Mouse (Mus musculus) cerebellum, adult 11 months (tissue): ENCODE measurements at regions not wholly inside any gene's neighbourhood (a gene's known extent, or its start where the extent isn't known, plus 50 kb on each side); places are given as distances from the start of the nearest gene placed in this dataset.

Experiments used
- DNase-seq: peaks from one replicate; pipeline ENCODE4 v3.0.0; 2022

DNA sequence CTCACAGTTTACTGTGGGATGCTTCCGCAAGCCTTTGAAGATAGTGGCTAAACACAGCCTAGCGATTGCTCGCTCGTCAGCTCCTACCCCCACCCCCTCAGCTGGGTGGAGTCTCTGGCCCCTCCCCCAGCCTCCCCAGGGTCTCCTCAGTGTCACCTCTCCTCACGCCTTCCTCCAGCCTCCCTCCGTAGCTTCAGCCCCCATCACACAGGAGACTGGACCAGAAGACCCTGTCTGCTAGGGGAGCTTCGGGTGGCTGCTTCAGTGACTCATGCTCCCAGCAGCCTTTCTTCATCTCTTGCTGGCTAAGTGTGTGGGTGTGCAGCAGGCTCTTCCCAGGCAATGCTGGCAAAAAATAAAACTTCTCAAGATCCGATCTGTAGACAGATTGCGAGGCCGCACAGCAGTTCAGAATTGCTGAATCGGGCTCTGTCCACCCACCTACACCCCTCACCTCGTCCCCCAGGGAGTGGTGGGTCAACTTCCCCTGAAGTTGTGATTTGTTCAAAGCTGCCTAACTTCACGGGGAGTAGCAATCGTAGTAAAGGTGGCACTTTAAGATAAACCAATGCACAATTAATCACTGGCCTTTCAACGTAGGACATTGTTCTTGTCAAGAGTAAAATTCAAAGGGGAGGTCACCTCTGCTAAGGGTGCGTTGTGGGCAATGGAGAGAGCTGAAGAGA lies 61.2 kb upstream of the Ankrd28 start:
- no peak for DNase-seq

GRCm38 (mm10) chr14:31892186-31892510 lies 61.7 kb upstream of the Ankrd28 start:
- no peak for DNase-seq

GRCm38 (mm10) chr14:31896500-31896899 lies 66.0 kb upstream of the Ankrd28 start:
- DNase-seq, result no peak

- no peak for DNase-seq
Measured at GRCm38 (mm10) chr14:31899504-31899903, 69.1 kb upstream of the Ankrd28 start.

GRCm38 (mm10) chr14:31899906-31900305 lies 69.5 kb upstream of the Ankrd28 start:
- no peak for DNase-seq

DNA sequence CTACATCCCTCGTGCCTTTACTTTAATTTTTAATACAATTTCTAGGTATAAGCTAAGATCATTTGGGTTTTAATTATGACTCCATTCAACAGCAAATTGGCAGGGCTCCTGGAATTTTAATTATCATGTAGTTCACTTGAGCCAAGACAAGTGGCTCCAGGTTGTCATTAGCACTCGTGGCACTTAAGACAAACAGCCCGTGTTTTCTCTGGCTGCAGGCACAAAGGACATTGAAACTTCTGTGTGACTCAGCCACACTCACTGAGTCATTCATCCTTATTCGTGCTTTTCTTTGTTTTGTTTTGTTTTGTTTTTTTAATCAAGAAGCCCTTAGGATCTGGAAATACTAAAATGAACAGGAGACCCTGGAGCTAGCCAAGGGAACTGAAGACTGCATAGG lies 71.5 kb upstream of the Ankrd28 start:
- DNase-seq, result no peak

DNA sequence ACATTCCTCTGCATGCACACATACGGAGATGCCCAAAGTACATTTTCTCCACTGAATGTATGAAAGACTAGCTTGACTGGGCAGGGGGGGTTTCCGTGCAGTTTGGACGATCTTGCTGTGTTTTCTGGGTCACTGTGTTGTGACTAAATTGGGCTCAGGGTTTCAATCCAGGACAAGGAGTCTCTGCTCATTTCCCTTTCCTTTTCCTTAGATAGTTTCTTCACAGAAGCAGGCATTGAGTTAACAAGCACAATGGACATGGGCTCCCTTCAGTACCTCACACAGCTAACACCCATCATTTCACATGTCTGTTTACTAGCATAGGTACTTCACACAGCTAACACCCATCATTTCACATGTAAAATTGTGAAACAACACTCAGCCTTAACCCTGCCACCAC lies 73.2 kb upstream of the Ankrd28 start:
- DNase-seq, result no peak

DNA sequence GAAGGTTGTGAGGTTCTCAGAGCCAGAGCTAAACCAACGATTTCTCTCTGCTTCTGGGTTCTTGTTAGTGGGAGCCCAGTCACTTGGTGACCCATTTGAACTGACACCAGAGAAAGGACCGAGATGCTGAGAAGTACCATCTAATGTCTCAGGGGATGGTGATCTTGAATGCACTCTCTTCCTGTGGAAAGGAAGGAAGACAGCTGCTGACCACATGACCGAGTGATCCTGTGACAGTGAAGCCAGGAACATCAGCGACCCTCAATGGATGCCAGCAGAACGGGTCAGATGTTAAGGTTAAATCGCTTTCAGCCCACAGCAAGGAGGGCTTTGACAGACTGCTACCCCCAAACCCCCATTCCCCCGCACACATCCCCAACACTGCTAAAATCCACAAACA lies 78.1 kb upstream of the Ankrd28 start:
- no peak for DNase-seq

DNA sequence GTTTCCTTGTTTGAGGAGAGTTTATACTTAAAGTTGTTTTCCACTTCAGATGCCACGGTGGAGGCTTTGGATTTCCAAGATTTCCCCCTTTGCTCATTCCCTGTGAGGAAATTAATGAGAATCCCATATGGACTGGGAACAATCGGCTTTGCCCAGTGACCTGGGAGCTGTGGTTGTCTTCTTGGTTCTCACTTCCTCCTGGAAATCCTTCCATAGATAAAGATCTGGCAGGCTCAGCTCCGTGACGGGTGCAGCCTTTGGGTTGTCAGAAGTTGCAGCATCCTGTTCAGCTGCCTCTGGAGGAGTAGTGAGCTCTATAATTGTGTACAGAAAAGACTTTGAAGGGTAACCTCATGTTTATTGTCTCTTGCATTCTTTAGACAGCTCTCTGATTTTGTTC lies 78.8 kb upstream of the Ankrd28 start:
- DNase-seq, result no peak

DNA sequence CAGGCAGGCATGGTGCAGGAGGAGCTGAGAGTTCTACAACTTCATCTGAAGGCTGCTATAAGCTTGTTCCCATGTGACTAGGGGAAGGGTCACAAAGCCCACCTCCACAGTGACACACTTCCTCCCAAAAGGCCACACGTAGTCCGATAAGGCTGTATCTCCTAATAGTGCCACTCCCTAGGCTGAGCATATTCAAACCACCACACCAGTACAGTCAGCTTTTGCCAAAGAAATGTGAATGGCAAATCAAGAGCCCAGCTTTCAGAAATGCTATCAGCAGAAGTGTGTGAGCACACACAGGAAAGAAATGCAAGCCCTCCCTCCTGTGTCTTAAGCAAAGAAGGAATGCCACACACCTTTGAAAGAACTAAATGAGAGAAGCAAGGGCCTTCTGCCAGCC lies 80.4 kb upstream of the Ankrd28 start:
- DNase-seq, result no peak

DNA sequence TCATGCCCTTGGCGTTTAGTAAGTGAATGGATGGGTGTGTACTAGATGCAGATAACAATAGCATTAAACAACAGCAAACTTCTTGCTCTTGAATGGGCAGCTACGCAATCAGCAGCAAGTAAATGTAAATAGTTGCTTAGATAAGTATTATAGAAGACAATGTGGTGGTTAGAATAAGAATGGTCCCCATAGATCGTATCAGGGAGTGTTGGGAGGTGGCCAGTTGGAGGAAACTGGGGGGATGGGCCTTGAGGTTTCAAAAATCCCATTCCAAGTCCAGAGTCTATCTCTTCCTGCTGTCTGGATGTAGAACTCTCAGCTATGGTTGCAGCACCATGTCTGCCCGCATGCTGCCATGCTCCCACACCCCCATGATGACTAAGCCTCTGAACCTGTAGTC lies 88.0 kb upstream of the Ankrd28 start:
- DNase-seq, result no peak

DNA sequence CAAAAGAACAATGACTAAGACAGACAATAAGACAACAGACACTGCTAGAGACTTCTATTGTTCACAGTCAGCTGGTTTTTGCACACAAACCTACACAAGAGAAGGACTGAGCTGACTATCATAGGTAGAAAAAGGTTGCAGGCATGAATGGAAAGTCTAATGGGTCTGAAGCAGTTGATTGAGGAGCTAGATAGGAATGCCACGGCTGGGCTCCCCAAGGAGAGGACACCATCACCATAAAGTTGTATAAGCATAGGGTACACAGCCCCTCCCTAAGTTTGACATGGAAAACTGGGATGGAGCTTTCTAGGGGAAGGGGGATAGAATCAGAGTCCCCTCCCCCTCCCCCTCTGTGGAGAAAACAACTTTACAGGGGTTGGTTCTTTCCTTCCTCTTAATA lies 88.5 kb upstream of the Ankrd28 start:
- DNase-seq, result no peak

GRCm38 (mm10) chr14:31929161-31929707 lies 98.8 kb upstream of the Ankrd28 start:
- DNase-seq, result no peak

- peak; percentile 45 for DNase-seq
Measured at GRCm38 (mm10) chr14:31930367-31930766, 98.4 kb upstream of the Galnt15 start.

DNA sequence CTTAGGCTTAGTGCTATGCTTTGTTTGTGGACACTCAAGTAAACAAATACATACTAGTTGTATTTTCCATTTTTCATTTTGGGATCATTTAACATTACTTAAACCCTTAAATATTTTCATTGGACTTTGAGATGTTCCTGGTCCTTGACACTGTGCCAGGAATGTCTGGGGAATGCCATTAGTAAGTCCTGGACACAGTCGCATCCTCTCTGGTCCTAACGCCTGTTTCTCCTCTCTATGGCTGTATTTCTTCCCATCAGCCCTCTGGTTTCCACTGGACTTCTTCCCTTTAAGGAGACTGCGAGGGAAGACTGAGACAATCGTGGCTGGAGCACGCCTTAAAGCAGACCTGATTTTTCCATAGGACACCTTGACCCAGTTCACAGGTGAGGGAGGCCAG lies 96.8 kb upstream of the Galnt15 start:
- no peak for DNase-seq

GRCm38 (mm10) chr14:31933441-31933840 lies 95.3 kb upstream of the Galnt15 start:
- no peak for DNase-seq

- DNase-seq, result peak; percentile 44
Measured at GRCm38 (mm10) chr14:31933841-31934271, 94.9 kb upstream of the Galnt15 start.

- no peak for DNase-seq
Measured at GRCm38 (mm10) chr14:31934321-31934720, 94.5 kb upstream of the Galnt15 start.

GRCm38 (mm10) chr14:31934771-31935170 lies 94.0 kb upstream of the Galnt15 start:
- DNase-seq, result no peak

GRCm38 (mm10) chr14:31935411-31935810 lies 93.4 kb upstream of the Galnt15 start:
- DNase-seq, result no peak

DNA sequence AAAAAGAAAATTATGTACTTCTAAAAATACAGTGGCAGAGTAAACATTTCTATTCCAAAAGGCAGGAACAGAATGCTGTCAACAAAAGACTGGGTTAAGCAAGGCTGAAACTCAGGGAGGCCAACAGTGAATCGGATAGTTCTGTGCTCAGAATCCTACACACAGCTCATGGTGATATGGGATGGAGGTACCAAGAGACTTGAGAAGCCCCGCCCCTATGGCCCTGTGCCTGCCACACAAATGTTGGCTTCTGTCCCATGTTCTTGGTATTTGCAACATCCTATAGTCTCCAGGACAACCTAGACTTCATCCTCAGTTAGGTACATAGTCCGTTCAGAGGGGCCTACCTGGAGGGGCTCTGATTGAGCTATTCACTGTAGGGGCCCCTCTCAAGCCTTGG lies 92.2 kb upstream of the Galnt15 start:
- DNase-seq, result no peak

DNA sequence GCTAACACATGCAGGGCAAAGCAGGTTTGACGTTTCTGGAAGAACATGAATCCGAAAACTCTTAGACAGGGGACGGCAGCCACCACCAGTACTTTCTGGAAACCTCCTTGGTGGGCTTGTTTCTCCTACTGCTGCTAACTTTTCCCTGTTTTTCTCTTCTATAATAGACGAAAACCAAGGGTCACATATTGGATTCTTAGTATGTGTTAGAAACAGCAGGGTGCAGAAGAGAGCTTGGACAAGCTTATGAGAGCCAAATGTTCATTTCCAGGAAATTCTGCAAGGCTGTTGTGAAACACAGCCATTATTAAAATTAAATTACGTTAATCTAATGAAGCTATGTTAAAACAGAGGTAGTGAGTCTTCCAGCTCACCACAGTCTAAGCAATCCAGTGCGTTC lies 87.9 kb upstream of the Galnt15 start:
- DNase-seq, result no peak

DNA sequence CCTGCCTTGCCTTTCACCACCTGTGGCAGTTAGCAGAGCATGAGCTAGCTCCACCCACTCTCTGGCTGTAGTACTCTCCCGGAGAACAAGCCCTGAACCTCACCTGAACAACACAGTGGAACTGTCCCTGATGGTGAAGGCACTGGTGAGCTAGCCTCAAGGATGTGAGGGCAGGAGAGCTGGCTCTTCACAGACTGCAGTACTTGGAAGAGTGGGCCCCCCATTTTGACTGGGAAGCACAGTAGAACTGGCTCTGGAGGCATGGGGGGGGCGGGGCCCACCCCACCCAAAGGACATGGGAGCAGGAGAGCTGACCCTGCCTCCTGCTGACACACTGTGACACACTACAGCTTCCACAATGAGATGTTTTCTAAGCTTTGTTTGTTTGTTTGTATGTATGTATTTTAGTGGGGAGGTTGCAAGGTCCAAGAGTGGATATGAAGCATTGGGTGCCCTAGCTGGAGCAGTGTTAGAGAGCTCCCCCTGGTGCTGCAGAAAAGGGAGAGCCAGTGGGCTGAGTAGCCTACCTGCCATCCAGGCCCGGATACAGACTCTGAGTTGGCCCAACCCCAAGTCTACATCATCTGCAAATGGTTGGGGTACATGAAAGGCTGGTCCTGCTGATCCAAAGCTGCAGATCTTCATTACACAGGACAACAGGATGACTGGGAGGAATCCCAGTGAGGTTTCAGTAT lies 86.4 kb upstream of the Galnt15 start:
- no peak for DNase-seq

GRCm38 (mm10) chr14:31944682-31945081 lies 84.1 kb upstream of the Galnt15 start:
- no peak for DNase-seq

GRCm38 (mm10) chr14:31945125-31945524 lies 83.7 kb upstream of the Galnt15 start:
- no peak for DNase-seq
